Mouse (Mus musculus) liver, postnatal 0 days (tissue): Measurements from ENCODE around the gene Adgrb3.

Experiments used
- CTCF ChIP-seq: sonication (generic); IDR thresholded peaks from 2 replicates; pipeline ENCODE4 v1.5.1; 2016; ENCODE audit warnings: antibody characterized with exemption, low read depth
- EP300 ChIP-seq: IDR thresholded peaks from 2 replicates; pipeline ENCODE4 v1.6.1; 2016; ENCODE audit warnings: antibody characterized with exemption, low read depth, mild to moderate bottlenecking

GRCm38 (mm10) chr1:25588568-25589118 lies 240.9 kb downstream of the Adgrb3 start:
- no peak for TF ChIP-seq CTCF
- no peak for TF ChIP-seq EP300
